Mouse (Mus musculus) adrenal gland, postnatal 36 days (tissue): ENCODE measurements around the gene Cc2d1b. TPM values are rescaled to one million over a fixed set of nuclear protein-coding genes. Genes with fewer than 3 reads are reported as not detected.
A peak's percentile ranks its signal among the peaks of the same experiment; 100 is the strongest.

Experiments used
- DNase-seq, 2 experiments: peaks; one replicate each; pipeline ENCODE4 v3.0.0; 2021; ENCODE audit warnings: mixed read lengths in 1 of 2
- long read RNA-seq, 2 experiments: library from polyadenylated mRNA; stranded (forward); transcript quantifications; one replicate each; pipeline ENCODE4 v2.0.0; 2021; ENCODE audit warnings: borderline sequencing depth in 2 of 2
- total RNA-seq, 2 experiments: library from RNA; stranded (reverse); gene quantifications; 2 replicates each; pipeline ENCODE4 v1.2.3; 2021

The Cc2d1b gene
- total RNA-seq: 10 to 100 TPM; 34.3 to 50.1 TPM
- long read RNA-seq, experiment 1, transcript Cc2d1b-201 (25 exons, 3,303 nt): major isoform, 25 of 48 reads
- long read RNA-seq, experiment 1, partial matches to known transcripts: 13 of 48 reads
- long read RNA-seq, experiment 1, other reads (novel, unspliced or antisense): 9 of 48 reads
- long read RNA-seq, experiment 2, transcript Cc2d1b-201 (25 exons, 3,303 nt): major isoform, 11 of 16 reads
- long read RNA-seq, experiment 2, partial matches to known transcripts: 1 of 16 reads
- long read RNA-seq, experiment 2, other reads (novel, unspliced or antisense): 4 of 16 reads

GRCm38 (mm10) chr4:108619587-108620341, at the start of gene Cc2d1b:
Cc2d1b (plus strand) TSS chr4:108619940.
- DNase-seq: peak; percentile 91 to 96

GRCm38 (mm10) chr4:108572644-108573043, 47.1 kb upstream of the Cc2d1b start:
- no peak for DNase-seq

GRCm38 (mm10) chr4:108578840-108579742, 40.6 kb upstream of the Cc2d1b start, which contains the start of the genes Prpf38a and Orc1:
Prpf38a (minus strand) TSS chr4:108579336.
Orc1 (plus strand) TSS chr4:108579423.
- peak; percentile 98 for DNase-seq

- DNase-seq: no peak
Measured at GRCm38 (mm10) chr4:108579743-108580411, 39.9 kb upstream of the Cc2d1b start.

GRCm38 (mm10) chr4:108593376-108593775, 26.4 kb upstream of the Cc2d1b start:
- DNase-seq: no peak

- no peak for DNase-seq
Measured at GRCm38 (mm10) chr4:108595785-108596184, 24.0 kb upstream of the Cc2d1b start.

- no peak for DNase-seq
Measured at GRCm38 (mm10) chr4:108598306-108598705, 21.4 kb upstream of the Cc2d1b start.

- no peak for DNase-seq
Measured at GRCm38 (mm10) chr4:108601870-108602269, 17.9 kb upstream of the Cc2d1b start.

- DNase-seq: peak in 1 of 2 experiments; percentile 28
Measured at GRCm38 (mm10) chr4:108608651-108609050, 11.1 kb upstream of the Cc2d1b start.

- no peak for DNase-seq
Measured at GRCm38 (mm10) chr4:108610935-108611334, 8.8 kb upstream of the Cc2d1b start.

- DNase-seq: no peak
Measured at GRCm38 (mm10) chr4:108618586-108618985, 1.2 kb upstream of the Cc2d1b start.

- DNase-seq: peak; percentile 29 to 32
Measured at GRCm38 (mm10) chr4:108619165-108619564, 575 bp upstream of the Cc2d1b start.

- DNase-seq: no peak
Measured at GRCm38 (mm10) chr4:108620536-108620935, 796 bp downstream of the Cc2d1b start.

GRCm38 (mm10) chr4:108621504-108621903, 1.8 kb downstream of the Cc2d1b start:
- DNase-seq: no peak

- no peak for DNase-seq
Measured at GRCm38 (mm10) chr4:108627066-108627465, 7.3 kb downstream of the Cc2d1b start.

- DNase-seq: peak; percentile 54 to 55
Measured at GRCm38 (mm10) chr4:108629363-108629880, 9.7 kb downstream of the Cc2d1b start.

GRCm38 (mm10) chr4:108630096-108630495, 10.4 kb downstream of the Cc2d1b start:
- no peak for DNase-seq

- DNase-seq: no peak
Measured at GRCm38 (mm10) chr4:108631616-108632015, 11.9 kb downstream of the Cc2d1b start.

- no peak for DNase-seq
Measured at GRCm38 (mm10) chr4:108633703-108634102, 14.0 kb downstream of the Cc2d1b start.

- DNase-seq: no peak
Measured at GRCm38 (mm10) chr4:108634696-108635095, 15.0 kb downstream of the Cc2d1b start.

GRCm38 (mm10) chr4:108635101-108635500, 15.4 kb downstream of the Cc2d1b start:
- DNase-seq: no peak
